ENCODE assay signal across 8 mouse cellular contexts in genomic region chr8:116980117-116980516, GRCm38 (mm10). TPM values are rescaled to one million over a fixed set of nuclear protein-coding genes. Genes with fewer than 3 reads are reported as not detected.
DNase-seq lines count a peak whose midpoint lies in the region; ATAC-seq and TF ChIP-seq lines count a peak whose summit lies in the region.

No protein-coding gene starts in this region.

- peaks cover 17% of the 10 kb centered on the region for H3K4me1 ChIP-seq in bone marrow macrophage, adult 2 months (ENCODE audit: control insufficient read depth, insufficient read depth, low read length)
- H3K4me1 ChIP-seq in forebrain, embryonic 14.5 days (ENCODE audit: control insufficient read depth, insufficient read depth, low read length): no peaks in the 10 kb centered on the region
- H3K4me1 ChIP-seq in neural tube, embryonic 11.5 days (ENCODE audit: control insufficient read depth, insufficient read depth, low read length): no peaks in the 10 kb centered on the region

- peak; percentile 20; the same call in 1 of the 2 replicates for TF ChIP-seq CTCF in bone marrow macrophage, adult 2 months (IDR thresholded peaks at IDR 0.05; ENCODE audit: low read depth, low read length)

- no peak overlapping the region for H3K4me2 ChIP-seq in forebrain, embryonic 14.5 days (ENCODE audit: low read length)
- no peak overlapping the region for H3K4me2 ChIP-seq in neural tube, embryonic 11.5 days (ENCODE audit: low read depth)

- TF ChIP-seq POLR2A in bone marrow macrophage, adult 2 months (IDR thresholded peaks at IDR 0.05; ENCODE audit: borderline replicate concordance, low read depth, low read length): no peak

- WGBS in forebrain, embryonic 14.5 days: 10% methylated on average over 4 of the region's 4 CpGs
- 24% methylated on average over 4 of the region's 4 CpGs for WGBS in neural tube, embryonic 11.5 days

- H3K4me3 ChIP-seq in bone marrow macrophage, adult 2 months (ENCODE audit: insufficient read depth, low read length): no peak overlapping the region
- no peak overlapping the region for H3K4me3 ChIP-seq in forebrain, embryonic 14.5 days (ENCODE audit: low read depth, low read length)
- no peak overlapping the region for H3K4me3 ChIP-seq in neural tube, embryonic 11.5 days (ENCODE audit: low read depth, low read length)

- H3K27ac ChIP-seq in bone marrow macrophage, adult 2 months (ENCODE audit: insufficient read depth, low read depth, low read length): no peak overlapping the region
- H3K27ac ChIP-seq in forebrain, embryonic 14.5 days (ENCODE audit: low read depth, low read length): no peak overlapping the region
- no peak overlapping the region for H3K27ac ChIP-seq in neural tube, embryonic 11.5 days (ENCODE audit: low read depth, low read length)

- ATAC-seq in forebrain, embryonic 14.5 days: no peak
- ATAC-seq in neural tube, embryonic 11.5 days (ENCODE audit: insufficient read depth, low FRiP score, low TSS enrichment): no peak

- DNase-seq in urinary bladder, postnatal 14 days (ENCODE audit: low spot score): peak; percentile 62
- DNase-seq in urinary bladder, postnatal 10 days (ENCODE audit: low spot score): no peak
- peak; percentile 80 for DNase-seq in forebrain, embryonic 14.5 days (ENCODE audit: low spot score)
- peak; percentile 52 to 58 for DNase-seq in kidney, adult 8-10 months
- DNase-seq in liver: peak; percentile 73
- peak; percentile 56 for DNase-seq in neural tube, embryonic 11.5 days (ENCODE audit: low spot score)
- DNase-seq in thymus, postnatal 25 days: peak; percentile 63

- H3K36me3 ChIP-seq in forebrain, embryonic 14.5 days (ENCODE audit: control insufficient read depth, insufficient read depth, low read length): no peaks in the 10 kb centered on the region
- no peaks in the 10 kb centered on the region for H3K36me3 ChIP-seq in neural tube, embryonic 11.5 days (ENCODE audit: control insufficient read depth, insufficient read depth, low read length)

- H3K9ac ChIP-seq in forebrain, embryonic 14.5 days (ENCODE audit: low read length): no peak overlapping the region
- H3K9ac ChIP-seq in neural tube, embryonic 11.5 days (ENCODE audit: low read length): no peak overlapping the region

- no peaks in the 10 kb centered on the region for H3K9me3 ChIP-seq in forebrain, embryonic 14.5 days (replicated peaks; ENCODE audit: control insufficient read depth, low read length)
- H3K9me3 ChIP-seq in neural tube, embryonic 11.5 days (ENCODE audit: control insufficient read depth, low read length): no peaks in the 10 kb centered on the region

- no peaks in the 10 kb centered on the region for H3K27me3 ChIP-seq in forebrain, embryonic 14.5 days (replicated peaks; ENCODE audit: control insufficient read depth, insufficient read depth, low read length)
- H3K27me3 ChIP-seq in neural tube, embryonic 11.5 days (ENCODE audit: control insufficient read depth, insufficient read depth, low read length): no peaks in the 10 kb centered on the region

RNA-seq across cellular contexts. Expression of gene 1700030J22Rik, which starts 1.4 kb away (rescaled TPM):
- 1.1 and 1.7 TPM in 2 replicates for polyA plus RNA-seq in bone marrow macrophage, adult 2 months (2012; ENCODE audit: insufficient read depth, insufficient read length, missing spikeins)
- 3.9 TPM in 2 replicates for polyA plus RNA-seq in forebrain, embryonic 14.5 days (2014; fragmentation: Nextera tagmentation; extraction: Ambion mirVana)
- 2.8 and 3.4 TPM in 2 replicates for polyA plus RNA-seq in neural tube, embryonic 11.5 days (2014; fragmentation: Nextera tagmentation; extraction: Ambion mirVana)

RNA-seq across cellular contexts. Expression of gene Gcsh, which starts 13.2 kb away (rescaled TPM):
- polyA plus RNA-seq in bone marrow macrophage, adult 2 months (2012; ENCODE audit: insufficient read depth, insufficient read length, missing spikeins): 21.5 and 22.6 TPM in 2 replicates
- 85.8 and 112 TPM in 2 replicates for polyA plus RNA-seq in forebrain, embryonic 14.5 days (2014; fragmentation: Nextera tagmentation; extraction: Ambion mirVana)
- polyA plus RNA-seq in neural tube, embryonic 11.5 days (2014; fragmentation: Nextera tagmentation; extraction: Ambion mirVana): 154 and 158 TPM in 2 replicates

RNA-seq across cellular contexts. Expression of gene Atmin, which starts 36.9 kb away (rescaled TPM):
- 15.9 and 18.9 TPM in 2 replicates for polyA plus RNA-seq in bone marrow macrophage, adult 2 months (2012; ENCODE audit: insufficient read depth, insufficient read length, missing spikeins)
- 16.4 and 16.9 TPM in 2 replicates for polyA plus RNA-seq in forebrain, embryonic 14.5 days (2014; fragmentation: Nextera tagmentation; extraction: Ambion mirVana)
- polyA plus RNA-seq in neural tube, embryonic 11.5 days (2014; fragmentation: Nextera tagmentation; extraction: Ambion mirVana): 18.9 and 20.6 TPM in 2 replicates

RNA-seq across cellular contexts. Expression of gene Cenpn, which starts 58.6 kb away (rescaled TPM):
- 14.0 and 16.1 TPM in 2 replicates for polyA plus RNA-seq in bone marrow macrophage, adult 2 months (2012; ENCODE audit: insufficient read depth, insufficient read length, missing spikeins)
- 18.5 and 23.7 TPM in 2 replicates for polyA plus RNA-seq in forebrain, embryonic 14.5 days (2014; fragmentation: Nextera tagmentation; extraction: Ambion mirVana)
- polyA plus RNA-seq in neural tube, embryonic 11.5 days (2014; fragmentation: Nextera tagmentation; extraction: Ambion mirVana): 42.6 and 47.6 TPM in 2 replicates

RNA-seq across cellular contexts. Expression of gene Cmc2, which starts 58.9 kb away (rescaled TPM):
- 35.8 and 43.9 TPM in 2 replicates for polyA plus RNA-seq in bone marrow macrophage, adult 2 months (2012; ENCODE audit: insufficient read depth, insufficient read length, missing spikeins)
- 43.1 and 52.6 TPM in 2 replicates for polyA plus RNA-seq in forebrain, embryonic 14.5 days (2014; fragmentation: Nextera tagmentation; extraction: Ambion mirVana)
- 66.9 and 68.8 TPM in 2 replicates for polyA plus RNA-seq in neural tube, embryonic 11.5 days (2014; fragmentation: Nextera tagmentation; extraction: Ambion mirVana)
